Mouse (Mus musculus) neural tube, embryonic 11.5 days (tissue): ENCODE results near the gene Zcchc3. TPM values are rescaled to one million over a fixed set of nuclear protein-coding genes. Genes with fewer than 3 reads are reported as not detected.

Experiments used
- polyA plus RNA-seq: library from polyadenylated mRNA; unstranded; fragments of >200 nt; fragmentation: Nextera tagmentation; extraction: Ambion mirVana; gene quantifications from 2 replicates; pipeline ENCODE4 v1.2.1, GENCODE M21; 2014

Zcchc3 gene
- polyA plus RNA-seq, 1 experiment from 2014 or later = 55.2 TPM

Other genes starting within 250 kb of the Zcchc3 start
- gene Csnk2a1, start 188.2 kb downstream of the Zcchc3 start, polyA plus RNA-seq = 62.8 and 68.4 TPM in 2 replicates
- 30.0 and 30.4 TPM in 2 replicates for gene Tbc1d20, start 121.2 kb downstream of the Zcchc3 start, polyA plus RNA-seq
- 69.2 and 77.8 TPM in 2 replicates for gene Rbck1, start 82.4 kb downstream of the Zcchc3 start, polyA plus RNA-seq
- 1.1 and 1.4 TPM in 2 replicates for gene Trib3, start 71.0 kb downstream of the Zcchc3 start, polyA plus RNA-seq
- gene Nrsn2, start 38.4 kb downstream of the Zcchc3 start, polyA plus RNA-seq = 7.6 TPM in 2 replicates
- gene Sox12, start 17.0 kb downstream of the Zcchc3 start, polyA plus RNA-seq = 19.1 and 21.4 TPM in 2 replicates
- 0.22 and 0.52 TPM in 2 replicates for gene 6820408C15Rik, start 560 bp upstream of the Zcchc3 start, polyA plus RNA-seq
- not detected in 2 replicates for gene Defb23, start 49.6 kb upstream of the Zcchc3 start, polyA plus RNA-seq
- gene Defb20, start 62.0 kb upstream of the Zcchc3 start, polyA plus RNA-seq = not detected in 2 replicates
- gene Defb22, start 75.1 kb upstream of the Zcchc3 start, polyA plus RNA-seq = not detected in 2 replicates
- gene Defb26, start 96.7 kb upstream of the Zcchc3 start, polyA plus RNA-seq = not detected in 2 replicates
- not detected in 2 replicates for gene Defb28, start 103.2 kb upstream of the Zcchc3 start, polyA plus RNA-seq
- not detected in 2 replicates for gene Defb29, start 125.1 kb upstream of the Zcchc3 start, polyA plus RNA-seq
- not detected in 2 replicates for gene Gm17416, start 154.3 kb upstream of the Zcchc3 start, polyA plus RNA-seq
- gene Defb21, start 157.7 kb upstream of the Zcchc3 start, polyA plus RNA-seq = not detected in 2 replicates
- not detected in 2 replicates for gene Defb19, start 165.3 kb upstream of the Zcchc3 start, polyA plus RNA-seq
- gene Defb45, start 184.4 kb upstream of the Zcchc3 start, polyA plus RNA-seq = not detected in 2 replicates
- not detected in 2 replicates for gene Defb36, start 189.3 kb upstream of the Zcchc3 start, polyA plus RNA-seq
- gene Defb25, start 208.0 kb upstream of the Zcchc3 start, polyA plus RNA-seq = not detected in 2 replicates
- gene Rem1, start 211.9 kb upstream of the Zcchc3 start, polyA plus RNA-seq = 0.58 TPM in 2 replicates